Mouse (Mus musculus) lung, embryonic 15.5 days (tissue): ENCODE data around the gene Fxn. TPM values are rescaled to one million over a fixed set of nuclear protein-coding genes. Genes with fewer than 3 reads are reported as not detected.

Experiments used
- ATAC-seq: fragments of 200-750 bp; cut with Nextera tagmentation; 2 replicates; pipeline ENCODE4 v1.8.0; 2017; ENCODE audit warnings: moderate number of reproducible peaks, borderline replicate concordance; ENCODE audit not compliant: low FRiP score, low TSS enrichment; ENCODE audit errors: extremely low read depth
- H3K27ac ChIP-seq: fragments of 300-500 bp; sonication (generic); 2 replicates; pipeline ENCODE4 v1.5.1; 2015; ENCODE audit warnings: moderate library complexity, mild to moderate bottlenecking, inconsistent platforms
- H3K27me3 ChIP-seq: fragments of 300-500 bp; sonication (generic); 2 replicates; pipeline ENCODE4 v1.6.1; 2015; ENCODE audit warnings: inconsistent platforms
- H3K36me3 ChIP-seq: fragments of 300-500 bp; sonication (generic); 2 replicates; pipeline ENCODE4 v1.6.1; 2015; ENCODE audit warnings: inconsistent platforms
- H3K4me1 ChIP-seq: fragments of 300-500 bp; sonication (generic); 2 replicates; pipeline ENCODE4 v1.6.1; 2015; ENCODE audit warnings: inconsistent platforms
- H3K4me2 ChIP-seq: fragments of 300-500 bp; sonication (generic); 2 replicates; pipeline ENCODE4 v1.6.1; 2015; ENCODE audit warnings: inconsistent platforms, mild to moderate bottlenecking, moderate library complexity
- H3K4me3 ChIP-seq: fragments of 300-500 bp; sonication (generic); 2 replicates; pipeline ENCODE4 v1.5.1; 2015; ENCODE audit warnings: mild to moderate bottlenecking, inconsistent platforms
- H3K9ac ChIP-seq: fragments of 300-500 bp; sonication (generic); 2 replicates; pipeline ENCODE4 v1.6.1; 2015; ENCODE audit warnings: inconsistent platforms
- H3K9me3 ChIP-seq: fragments of 300-500 bp; sonication (generic); 2 replicates; pipeline ENCODE4 v1.6.1; 2016; ENCODE audit warnings: inconsistent platforms
- WGBS: fragments of 180-500 bp; shearing (Covaris S2); methylation state at CpG from one replicate; pipeline ENCODE4 v1.1.7; 2015; 5-methylcytosine and 5-hydroxymethylcytosine counted together
- polyA plus RNA-seq: library from polyadenylated mRNA; unstranded; fragments of >200 nt; fragmentation: Nextera tagmentation; extraction: Ambion mirVana; gene quantifications from 2 replicates; pipeline ENCODE4 v1.2.1, GENCODE M21; 2015

The Fxn gene
- polyA plus RNA-seq, 1 experiment from 2014 or later, result 52.3 TPM

DNA sequence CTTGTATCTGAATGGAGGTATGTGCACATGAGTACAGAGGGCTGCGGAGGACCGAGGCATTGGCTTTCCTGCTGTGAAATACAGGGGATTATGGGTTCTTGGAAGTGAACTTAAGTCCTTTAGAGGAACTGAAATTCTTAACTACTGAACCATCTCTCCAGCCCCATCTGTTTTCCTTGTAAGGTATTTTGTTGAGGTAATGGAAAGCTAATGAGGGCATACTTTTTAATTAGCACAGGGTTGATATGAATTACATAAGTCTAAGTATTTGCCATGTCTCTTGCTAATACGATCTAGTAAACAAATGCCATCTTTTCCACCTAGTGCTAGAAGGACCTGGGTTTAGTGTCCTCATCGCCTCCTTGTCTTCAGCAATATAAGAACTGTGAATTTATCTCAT lies 34.8 kb upstream of the Fxn start:
- Histone ChIP-seq H3K4me2 (no peak overlapping the region), H3K9me3 (no peaks in the 10 kb centered on the region), H3K9ac (no peak overlapping the region), H3K4me1 (peaks cover 11% of the 10 kb centered on the region; the same call in 1 of the 2 replicates), H3K4me3 (no peak overlapping the region), H3K27me3 (no peaks in the 10 kb centered on the region), H3K36me3 (no peaks in the 10 kb centered on the region), H3K27ac (no peak overlapping the region)
- ATAC-seq, result no peak
- WGBS, result 92% methylated on average over 4 of the region's 4 CpGs

- Histone ChIP-seq H3K36me3 (no peaks in the 10 kb centered on the region), H3K27ac (no peak overlapping the region), H3K27me3 (no peaks in the 10 kb centered on the region), H3K4me1 (peaks cover 11% of the 10 kb centered on the region; the same call in 1 of the 2 replicates), H3K4me2 (no peak overlapping the region), H3K4me3 (no peak overlapping the region), H3K9ac (no peak overlapping the region), H3K9me3 (no peaks in the 10 kb centered on the region)
- ATAC-seq, result no peak
- 87% methylated on average over 11 of the region's 11 CpGs for WGBS
Observed at GRCm38 (mm10) chr19:24314676-24315075, 34.3 kb upstream of the Fxn start.

GRCm38 (mm10) chr19:24312556-24313342 lies 32.3 kb upstream of the Fxn start:
- Histone ChIP-seq H3K4me1 (peaks cover 14% of the 10 kb centered on the region), H3K4me3 (no peak overlapping the region), H3K9me3 (no peaks in the 10 kb centered on the region), H3K27me3 (no peaks in the 10 kb centered on the region), H3K9ac (no peak overlapping the region), H3K27ac (no peak overlapping the region), H3K4me2 (no peak overlapping the region), H3K36me3 (no peaks in the 10 kb centered on the region)
- 79% methylated on average over 12 of the region's 12 CpGs for WGBS
- ATAC-seq, result no peak

DNA sequence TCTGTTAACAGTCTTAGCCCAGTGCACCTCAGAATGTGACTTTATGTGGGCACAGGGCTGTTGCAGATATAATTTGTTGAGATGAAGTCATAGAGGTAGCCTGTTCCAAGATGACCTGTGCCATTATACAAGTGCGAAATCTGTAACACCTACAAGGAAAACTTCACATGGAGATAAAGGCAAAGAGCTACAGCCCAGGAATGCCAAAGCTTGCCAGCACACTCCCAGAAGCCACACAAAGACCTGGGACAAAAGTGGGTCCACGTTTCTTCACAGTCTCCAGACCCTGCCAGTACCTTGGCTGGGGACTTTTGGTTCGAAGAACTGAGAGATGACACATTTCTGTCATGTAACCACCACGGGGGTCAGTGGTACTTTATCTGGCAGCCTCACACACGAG lies 31.6 kb upstream of the Fxn start:
- no peaks in the 10 kb centered on the region for H3K9me3 ChIP-seq
- peaks cover 11% of the 10 kb centered on the region for H3K4me1 ChIP-seq
- no peaks in the 10 kb centered on the region for H3K36me3 ChIP-seq
- WGBS, result 66% methylated on average over 5 of the region's 5 CpGs
- no peak overlapping the region for H3K4me2 ChIP-seq
- H3K9ac ChIP-seq, result no peak overlapping the region
- no peak overlapping the region for H3K27ac ChIP-seq
- H3K27me3 ChIP-seq, result no peaks in the 10 kb centered on the region
- ATAC-seq, result no peak
- no peak overlapping the region for H3K4me3 ChIP-seq

- WGBS, result 6% methylated on average over 5 of the region's 5 CpGs
- Histone ChIP-seq H3K9me3 (no peaks in the 10 kb centered on the region), H3K27ac (peak overlapping the region; percentile 83), H3K36me3 (no peaks in the 10 kb centered on the region), H3K4me1 (peaks cover 11% of the 10 kb centered on the region), H3K4me2 (0 out of 2 replicates have a peak overlapping the region, but pooled peaks have one; percentile 6), H3K27me3 (no peaks in the 10 kb centered on the region), H3K4me3 (no peak overlapping the region), H3K9ac (no peak overlapping the region)
- ATAC-seq, result peak; percentile 67
Observed at GRCm38 (mm10) chr19:24308305-24308705, 27.9 kb upstream of the Fxn start.

GRCm38 (mm10) chr19:24307271-24308221 lies 27.1 kb upstream of the Fxn start:
- Histone ChIP-seq H3K9ac (no peak overlapping the region), H3K4me2 (0 out of 2 replicates have a peak overlapping the region, but pooled peaks have one; percentile 6)
- ATAC-seq, result no peak; the same call in 1 of the 2 replicates

DNA sequence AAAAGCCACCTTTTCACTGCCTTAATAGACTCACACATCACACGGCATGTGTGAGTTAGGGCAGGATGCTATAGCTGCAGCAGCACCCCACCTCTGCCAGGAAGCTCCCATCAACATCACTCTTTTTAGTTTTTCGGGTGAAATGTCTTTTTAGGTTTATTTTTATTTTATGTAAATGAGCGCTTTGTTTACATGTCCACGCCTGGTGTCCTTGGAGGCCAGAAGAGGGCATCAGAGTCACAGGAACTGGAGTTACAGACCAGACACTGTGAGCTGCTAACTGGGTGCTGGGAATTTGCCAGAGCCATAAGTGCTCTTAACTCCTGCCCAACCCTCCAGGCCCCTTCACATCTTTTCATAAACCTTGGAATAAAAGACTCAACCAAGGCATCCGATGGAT lies 25.9 kb upstream of the Fxn start:
- WGBS, result 77% methylated on average over 5 of the region's 5 CpGs

More at GRCm38 (mm10) chr19:24307271-24308221, 27.1 kb upstream of the Fxn start:
- 55% methylated on average over 13 of the region's 13 CpGs for WGBS
- Histone ChIP-seq H3K27ac (peak overlapping the region; percentile 83), H3K4me1 (peaks cover 11% of the 10 kb centered on the region), H3K9me3 (no peaks in the 10 kb centered on the region), H3K36me3 (no peaks in the 10 kb centered on the region), H3K4me3 (no peak overlapping the region), H3K27me3 (no peaks in the 10 kb centered on the region)

DNA sequence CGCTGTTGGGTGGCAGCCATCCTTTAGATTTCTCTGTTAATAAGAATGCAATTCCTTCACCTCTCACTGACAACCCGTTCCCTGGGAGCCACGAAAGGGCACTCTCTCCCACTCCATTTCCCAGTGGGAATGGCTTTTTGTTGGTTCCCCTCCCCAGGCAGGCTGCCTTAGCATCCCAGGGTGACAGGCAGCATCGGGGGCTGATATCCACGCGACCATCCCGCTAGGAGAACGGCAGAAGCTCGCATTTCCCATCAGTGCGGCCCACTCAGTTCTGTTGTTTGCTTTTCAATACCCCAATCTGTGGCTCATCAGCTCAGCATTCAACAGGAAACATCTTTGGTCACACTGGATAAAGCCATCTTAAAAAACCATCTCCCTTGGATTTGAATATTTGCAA lies 21.8 kb upstream of the Fxn start:
- H3K9ac ChIP-seq, result no peak overlapping the region
- H3K36me3 ChIP-seq, result no peaks in the 10 kb centered on the region
- H3K9me3 ChIP-seq, result no peaks in the 10 kb centered on the region
- no peak for ATAC-seq
- H3K4me1 ChIP-seq, result no peaks in the 10 kb centered on the region
- WGBS, result 52% methylated on average over 10 of the region's 10 CpGs
- H3K4me3 ChIP-seq, result no peak overlapping the region
- no peak overlapping the region for H3K27ac ChIP-seq
- H3K4me2 ChIP-seq, result no peak overlapping the region
- H3K27me3 ChIP-seq, result no peaks in the 10 kb centered on the region

More for the DNA sequence above, 25.9 kb upstream of the Fxn start:
- H3K4me2 ChIP-seq, result no peak overlapping the region
- H3K27me3 ChIP-seq, result no peaks in the 10 kb centered on the region
- H3K9me3 ChIP-seq, result no peaks in the 10 kb centered on the region
- no peak overlapping the region for H3K9ac ChIP-seq
- H3K4me3 ChIP-seq, result no peak overlapping the region
- no peaks in the 10 kb centered on the region for H3K36me3 ChIP-seq
- no peak for ATAC-seq
- no peak overlapping the region for H3K27ac ChIP-seq
- H3K4me1 ChIP-seq, result peaks cover 11% of the 10 kb centered on the region

DNA sequence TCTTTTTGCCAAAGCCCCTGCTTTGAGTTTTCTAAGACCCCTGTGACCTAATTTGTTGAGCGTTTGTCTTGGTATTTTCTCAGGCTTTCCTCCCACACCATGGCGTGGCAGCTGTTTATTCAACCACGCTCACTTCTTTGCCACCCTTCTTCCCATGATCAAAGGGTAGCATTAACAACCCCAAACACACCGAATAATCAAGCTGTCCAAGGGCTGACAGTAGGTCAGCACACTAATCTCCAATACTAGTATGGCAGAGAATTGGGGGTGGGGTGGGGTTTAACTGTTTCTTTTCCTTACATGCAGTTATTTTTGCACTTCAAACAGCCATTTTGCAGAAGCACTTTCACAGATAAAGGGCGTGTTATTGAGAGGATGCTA lies 21.4 kb upstream of the Fxn start:
- WGBS, result 26% methylated on average over 5 of the region's 5 CpGs

GRCm38 (mm10) chr19:24300994-24301767 lies 20.8 kb upstream of the Fxn start:
- Histone ChIP-seq H3K9me3 (no peaks in the 10 kb centered on the region), H3K4me2 (peak overlapping the region; percentile 47), H3K27me3 (no peaks in the 10 kb centered on the region), H3K27ac (no peak overlapping the region), H3K4me1 (no peaks in the 10 kb centered on the region), H3K36me3 (no peaks in the 10 kb centered on the region), H3K9ac (no peak overlapping the region), H3K4me3 (peak overlapping the region; percentile 27)
- peak; percentile 84 for ATAC-seq
- WGBS, result 4% methylated on average over 9 of the region's 9 CpGs

More for the DNA sequence above, 21.4 kb upstream of the Fxn start:
- Histone ChIP-seq H3K36me3 (no peaks in the 10 kb centered on the region), H3K9me3 (no peaks in the 10 kb centered on the region), H3K27me3 (no peaks in the 10 kb centered on the region), H3K4me2 (peak overlapping the region; percentile 47; the same call in 1 of the 2 replicates), H3K4me1 (no peaks in the 10 kb centered on the region), H3K9ac (no peak overlapping the region), H3K4me3 (no peak overlapping the region), H3K27ac (no peak overlapping the region)
- no peak for ATAC-seq

GRCm38 (mm10) chr19:24293537-24293936 lies 13.1 kb upstream of the Fxn start:
- no peak overlapping the region for H3K4me2 ChIP-seq
- H3K36me3 ChIP-seq, result no peaks in the 10 kb centered on the region
- no peaks in the 10 kb centered on the region for H3K9me3 ChIP-seq
- WGBS, result 42% methylated on average over 5 of the region's 5 CpGs
- H3K9ac ChIP-seq, result no peak overlapping the region
- H3K4me1 ChIP-seq, result peaks cover 7% of the 10 kb centered on the region; the same call in 1 of the 2 replicates
- H3K27ac ChIP-seq, result no peak overlapping the region
- no peak for ATAC-seq
- H3K4me3 ChIP-seq, result no peak overlapping the region
- H3K27me3 ChIP-seq, result no peaks in the 10 kb centered on the region
